Mouse (Mus musculus): ENCODE data around the gene Rbfox1.

GRCm38 (mm10) chr16:7206116-7206900 is 1321.2 kb downstream of the Rbfox1 start:
- no peak for TF ChIP-seq CTCF (IDR thresholded peaks at IDR 0.05; ENCODE audit: low read depth, low read length)
- TF ChIP-seq EP300 (IDR thresholded peaks at IDR 0.05; ENCODE audit: insufficient read depth, low read depth, low read length) = no peak
- no peak for TF ChIP-seq POLR2A (IDR thresholded peaks at IDR 0.05; ENCODE audit: insufficient read depth, low read length)
